Comparison of ENCODE assay signal across 10 mouse cellular contexts in the genomic region with DNA sequence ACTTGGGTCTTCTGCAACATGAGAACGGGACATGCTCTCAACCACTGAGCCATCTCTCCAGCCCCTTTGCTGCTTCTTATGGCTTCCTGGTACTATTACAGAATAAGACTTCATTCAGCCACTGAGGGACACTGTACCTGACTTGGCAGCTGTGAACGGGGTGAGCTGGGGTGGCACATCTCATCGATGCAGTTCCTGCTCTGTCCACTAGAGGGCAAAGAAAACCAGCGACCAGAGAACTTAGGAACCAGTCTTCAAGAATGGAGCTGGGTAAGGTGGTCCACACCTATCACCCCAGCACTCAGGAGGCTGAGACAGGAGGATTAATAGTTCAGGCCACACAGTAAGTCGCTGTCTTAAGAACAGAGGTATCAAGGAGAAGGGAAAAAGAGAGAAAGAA. TPM values are rescaled to one million over a fixed set of nuclear protein-coding genes. Genes with fewer than 3 reads are reported as not detected.
A peak's percentile ranks its signal among the peaks of the same experiment; 100 is the strongest.
DNase-seq lines count a peak whose midpoint lies in the region; ATAC-seq lines count a peak whose summit lies in the region.
"Had no signal": no experiment of that assay in that cellular context is flagged by ENCODE, and none has a peak within 500 bp of the region (broad histone marks: within the 10 kb centered on the region; RNA-seq: fewer than 3 reads in every experiment).

No protein-coding gene starts in this region.

- DNase-seq in gastrocnemius, adult 18-20 months (ENCODE audit: low spot score): peak; percentile 49
- no peak for DNase-seq in gastrocnemius, postnatal 25 days
- DNase-seq in right cerebral cortex, postnatal 4 days: peak; percentile 61
- no peak for DNase-seq in right cerebral cortex, postnatal 36 days (ENCODE audit: low spot score in 2 of 2)
- peak; percentile 63 for DNase-seq in c-Kit-negative CD71-positive TER-119-positive erythroid progenitor cells, embryonic 14.5 days (ENCODE audit: low read depth, low spot score)
- peak; percentile 58 to 73 for DNase-seq in heart, postnatal 14 days
- DNase-seq in lung, postnatal 10 days: peak; percentile 71

- 16% methylated on average over 5 of the region's 5 CpGs for WGBS in stomach, embryonic 16.5 days

- intact Hi-C loops in heart, postnatal 14 days (cut with DNase I): loop anchor here (5.0 kb wide), 2 partner anchors 274 to 419 kb away; a partner anchor contains a TSS

- no peak overlapping the region for H3K9ac ChIP-seq in stomach, embryonic 16.5 days (ENCODE audit: low read length)
- H3K9ac ChIP-seq: embryonic facial prominence, embryonic 13.5 days; lung, embryonic 15.5 days had no signal

- no peaks in the 10 kb centered on the region for H3K9me3 ChIP-seq in stomach, embryonic 16.5 days (replicated peaks; ENCODE audit: control insufficient read depth, low read length)
- H3K9me3 ChIP-seq: embryonic facial prominence, embryonic 13.5 days; lung, embryonic 15.5 days had no signal

- ATAC-seq in stomach, embryonic 16.5 days (ENCODE audit: insufficient read depth, low FRiP score): peak; percentile 35; the same call in 1 of the 2 replicates

- H3K4me3 ChIP-seq in stomach, embryonic 16.5 days (replicated peaks; ENCODE audit: low read length): no peak overlapping the region
- H3K4me3 ChIP-seq: embryonic facial prominence, embryonic 13.5 days; lung, embryonic 15.5 days had no signal

- H3K27ac ChIP-seq in stomach, embryonic 16.5 days (ENCODE audit: low read length): no peak overlapping the region
- H3K27ac ChIP-seq: embryonic facial prominence, embryonic 13.5 days; lung, embryonic 15.5 days had no signal

- no peak overlapping the region for H3K4me2 ChIP-seq in stomach, embryonic 16.5 days (ENCODE audit: low read depth, low read length)
- H3K4me2 ChIP-seq: embryonic facial prominence, embryonic 13.5 days; lung, embryonic 15.5 days had no signal

- no peaks in the 10 kb centered on the region for H3K27me3 ChIP-seq in stomach, embryonic 16.5 days (ENCODE audit: control insufficient read depth, insufficient read depth, low read length)
- H3K27me3 ChIP-seq: embryonic facial prominence, embryonic 13.5 days; lung, embryonic 15.5 days had no signal

- H3K4me1 ChIP-seq in stomach, embryonic 16.5 days (ENCODE audit: control insufficient read depth, insufficient read depth, low read length): peaks cover 9% of the 10 kb centered on the region

- H3K36me3 ChIP-seq in stomach, embryonic 16.5 days (ENCODE audit: control insufficient read depth, insufficient read depth, low read length): no peaks in the 10 kb centered on the region
- H3K36me3 ChIP-seq: embryonic facial prominence, embryonic 13.5 days; lung, embryonic 15.5 days had no signal

RNA-seq across cellular contexts. Expression of a gene that starts 6.9 kb away (rescaled TPM):
- total RNA-seq in gastrocnemius, adult 18-20 months (2021): under 1 TPM in 1 of 2 experiments, not detected in 1; 0.80 TPM
- 1 to 10 TPM; 1.0 to 1.3 TPM for total RNA-seq in gastrocnemius, postnatal 25 days (2021)
- 1 to 10 TPM; 3.2 to 6.4 TPM for total RNA-seq in heart, postnatal 14 days (2021)
- 76.4 and 76.5 TPM in 2 replicates for polyA plus RNA-seq in stomach, embryonic 16.5 days (2015; fragmentation: Nextera tagmentation; extraction: Ambion mirVana)

RNA-seq across cellular contexts. Expression of a gene that starts 51.5 kb away (rescaled TPM):
- total RNA-seq in gastrocnemius, adult 18-20 months (2021): 1 to 10 TPM in 1 of 2 experiments, under 1 TPM in 1; 0.37 to 1.0 TPM
- under 1 TPM; 0.67 to 0.70 TPM for total RNA-seq in gastrocnemius, postnatal 25 days (2021)
- total RNA-seq in heart, postnatal 14 days (2021): 1 to 10 TPM; 3.7 to 4.0 TPM
- 3.4 TPM in 2 replicates for polyA plus RNA-seq in stomach, embryonic 16.5 days (2015; fragmentation: Nextera tagmentation; extraction: Ambion mirVana)

Comparison
In these comparisons a context has a peak if more than half of its experiments do, and no peak if none do; other contexts are left out.
1. DNase-seq: peak in gastrocnemius, adult 18-20 months (single experiment), right cerebral cortex, postnatal 4 days (single experiment), c-Kit-negative CD71-positive TER-119-positive erythroid progenitor cells, embryonic 14.5 days (single experiment), heart, postnatal 14 days (2 of 2) and lung, postnatal 10 days (single experiment); none in gastrocnemius, postnatal 25 days (single experiment) and right cerebral cortex, postnatal 36 days (0 of 2).